Mouse (Mus musculus) embryonic facial prominence, embryonic 14.5 days (tissue): ENCODE results near the gene 4930590J08Rik. TPM values are rescaled to one million over a fixed set of nuclear protein-coding genes. Genes with fewer than 3 reads are reported as not detected.
"Not testable (repeated sequence)": the region's sequence is repeated elsewhere in the genome, so short reads cannot be mapped to it uniquely, and the experiment has no call there.

Experiments
- ATAC-seq: fragments of 200-750 bp; cut with Nextera tagmentation; 2 replicates; pipeline ENCODE4 v1.8.0; 2017; ENCODE audit warnings: low read depth, moderate number of reproducible peaks, moderate TSS enrichment
- DNase-seq: peaks from one replicate; pipeline ENCODE4 v3.0.0-alpha.2; 2015; ENCODE audit warnings: low spot score
- H3K27ac ChIP-seq: fragments of 300-500 bp; sonication (generic); replicated peaks from 2 replicates; pipeline ENCODE4 v1.5.1; 2014; ENCODE audit warnings: low read depth, mild to moderate bottlenecking, low read length, moderate library complexity
- H3K27me3 ChIP-seq: fragments of 300-500 bp; sonication (generic); replicated peaks from 2 replicates; pipeline ENCODE4 v1.6.1; 2014; ENCODE audit warnings: low read length; ENCODE audit not compliant: control insufficient read depth, insufficient read depth
- H3K36me3 ChIP-seq: fragments of 300-500 bp; sonication (generic); 2 replicates; pipeline ENCODE4 v1.6.1; 2014; ENCODE audit warnings: low read length, mixed read lengths; ENCODE audit not compliant: control insufficient read depth, insufficient read depth
- H3K4me1 ChIP-seq: fragments of 300-500 bp; sonication (generic); 2 replicates; pipeline ENCODE4 v1.6.1; 2014; ENCODE audit warnings: antibody characterized with exemption, low read length; ENCODE audit not compliant: control insufficient read depth, insufficient read depth
- H3K4me2 ChIP-seq: fragments of 300-500 bp; sonication (generic); 2 replicates; pipeline ENCODE4 v1.6.1; 2014; ENCODE audit warnings: low read depth, mild to moderate bottlenecking, low read length, moderate library complexity, mixed read lengths
- H3K4me3 ChIP-seq: fragments of 300-500 bp; sonication (generic); 2 replicates; pipeline ENCODE4 v1.5.1; 2014; ENCODE audit warnings: low read depth, mild to moderate bottlenecking, low read length
- H3K9ac ChIP-seq: fragments of 300-500 bp; sonication (generic); 2 replicates; pipeline ENCODE4 v1.6.1; 2014; ENCODE audit warnings: low read depth, mild to moderate bottlenecking, low read length, moderate library complexity, mixed read lengths
- H3K9me3 ChIP-seq: fragments of 300-500 bp; sonication (generic); 2 replicates; pipeline ENCODE4 v1.6.1; 2016; ENCODE audit warnings: low read length; ENCODE audit not compliant: control insufficient read depth
- WGBS: fragments of 180-500 bp; shearing (Covaris S2); extraction: QIAGEN DNeasy Blood & Tissue Kit; methylation state at CpG from one replicate; pipeline ENCODE4 v1.1.7; 2014; 5-methylcytosine and 5-hydroxymethylcytosine counted together
- polyA plus RNA-seq: library from polyadenylated mRNA; unstranded; fragments of >200 nt; fragmentation: Nextera tagmentation; extraction: Ambion mirVana; gene quantifications from 2 replicates; pipeline ENCODE4 v1.2.1, GENCODE M21; 2014

Gene 4930590J08Rik
- polyA plus RNA-seq, 1 experiment from 2014 or later = 0.32 TPM

DNA sequence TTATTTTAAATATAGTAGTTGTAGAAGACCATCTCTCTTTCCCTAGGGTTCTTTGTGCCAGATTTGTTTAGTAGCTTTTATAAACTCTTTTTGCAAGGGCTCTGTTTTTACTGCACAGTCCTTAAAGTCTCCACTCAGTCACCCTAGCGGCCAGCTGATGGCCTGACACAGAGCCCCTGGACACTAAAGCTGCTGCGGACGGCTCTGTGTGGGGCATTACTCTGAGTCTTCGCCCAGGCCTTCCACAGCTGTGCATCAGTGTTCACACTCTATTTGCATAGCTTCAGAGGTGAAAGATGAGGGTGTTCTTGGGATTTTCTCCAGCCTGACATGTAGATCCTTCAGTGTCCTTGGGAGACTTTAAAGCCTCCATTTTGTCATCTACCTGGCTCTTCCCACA lies 35.9 kb downstream of the 4930590J08Rik start:
- DNase-seq (no peak), ATAC-seq (no peak)
- H3K27ac ChIP-seq = no peak overlapping the region
- no peaks in the 10 kb centered on the region for H3K4me1 ChIP-seq
- 60% methylated on average over 4 of the region's 4 CpGs for WGBS
- no peaks in the 10 kb centered on the region for H3K9me3 ChIP-seq
- H3K4me3 ChIP-seq = no peak overlapping the region
- H3K27me3 ChIP-seq = no peaks in the 10 kb centered on the region
- H3K36me3 ChIP-seq = no peaks in the 10 kb centered on the region
- H3K4me2 ChIP-seq = no peak overlapping the region
- no peak overlapping the region for H3K9ac ChIP-seq

DNA sequence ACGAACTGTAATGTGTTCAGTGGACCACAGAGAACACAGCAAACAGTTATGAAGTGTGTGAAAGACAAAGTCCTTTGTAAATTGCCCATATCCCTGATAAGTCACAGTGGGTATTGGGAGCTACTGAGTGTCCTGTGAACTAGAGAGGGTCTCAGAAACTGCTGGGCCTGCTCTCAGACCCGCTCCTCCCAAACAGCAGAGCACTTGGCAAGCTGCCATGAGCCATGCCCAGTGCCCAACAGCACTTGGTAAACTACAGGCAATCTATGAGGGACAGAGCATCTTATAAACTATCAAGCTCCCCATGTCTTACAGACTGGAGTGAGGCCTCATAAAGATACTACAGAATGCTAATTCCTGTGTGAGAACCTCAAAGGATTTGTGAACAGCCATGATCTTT lies 45.8 kb downstream of the 4930590J08Rik start:
- no peaks in the 10 kb centered on the region for H3K36me3 ChIP-seq
- no peak overlapping the region for H3K4me2 ChIP-seq
- H3K27ac ChIP-seq = no peak overlapping the region
- H3K27me3 ChIP-seq = no peaks in the 10 kb centered on the region
- H3K4me3 ChIP-seq = no peak overlapping the region
- no peak overlapping the region for H3K9ac ChIP-seq
- WGBS = 74% methylated on average over 2 of the region's 2 CpGs
- H3K4me1 ChIP-seq = no peaks in the 10 kb centered on the region
- H3K9me3 ChIP-seq = no peaks in the 10 kb centered on the region
- no peak for ATAC-seq
- no peak for DNase-seq

- H3K27ac ChIP-seq, DNase-seq, H3K4me3 ChIP-seq, ATAC-seq, H3K9ac ChIP-seq, H3K4me1 ChIP-seq, H3K9me3 ChIP-seq, H3K36me3 ChIP-seq, H3K27me3 ChIP-seq, H3K4me2 ChIP-seq: not testable (repeated sequence)
- 24% methylated on average over 1 of the region's 8 CpGs for WGBS
Observed at GRCm38 (mm10) chr6:91958015-91958414, 55.4 kb downstream of the 4930590J08Rik start.

GRCm38 (mm10) chr6:91960028-91960811 lies 57.6 kb downstream of the 4930590J08Rik start:
- ATAC-seq = no peak
- DNase-seq = peak; percentile 12
- Histone ChIP-seq H3K27ac (0 out of 2 replicates have a peak overlapping the region, but pooled peaks have one; percentile 29), H3K9me3 (no peaks in the 10 kb centered on the region), H3K4me2 (peak overlapping the region; percentile 23), H3K9ac (no peak overlapping the region), H3K27me3 (no peaks in the 10 kb centered on the region), H3K4me1 (no peaks in the 10 kb centered on the region), H3K36me3 (no peaks in the 10 kb centered on the region), H3K4me3 (no peak overlapping the region)
- WGBS = 23% methylated on average over 8 of the region's 8 CpGs

DNA sequence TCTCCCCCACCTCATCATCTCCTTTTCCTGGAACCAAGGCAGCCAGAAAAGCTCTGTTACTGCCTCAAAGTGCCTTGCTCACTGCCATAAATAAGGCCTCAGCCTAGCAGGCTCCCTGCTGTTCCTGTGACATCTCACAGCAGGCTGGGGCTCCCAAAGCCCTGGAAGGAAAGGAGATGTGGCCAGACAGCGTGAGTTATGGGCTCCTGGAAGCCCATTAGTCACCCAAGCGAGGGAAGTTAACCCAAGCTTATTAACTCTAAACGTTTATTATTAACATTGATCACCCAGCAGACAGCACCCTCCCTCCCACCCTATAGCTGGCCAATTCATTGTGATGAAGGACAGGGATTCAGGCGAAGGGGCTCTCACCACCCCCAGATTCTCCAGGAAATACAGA lies 60.8 kb downstream of the 4930590J08Rik start:
- Histone ChIP-seq H3K4me1 (no peaks in the 10 kb centered on the region), H3K4me3 (no peak overlapping the region), H3K9ac (no peak overlapping the region), H3K27ac (no peak overlapping the region), H3K9me3 (no peaks in the 10 kb centered on the region), H3K4me2 (no peak overlapping the region), H3K27me3 (no peaks in the 10 kb centered on the region), H3K36me3 (no peaks in the 10 kb centered on the region)
- ATAC-seq (no peak), DNase-seq (no peak)
- 47% methylated on average over 4 of the region's 4 CpGs for WGBS

- Histone ChIP-seq H3K27me3 (no peaks in the 10 kb centered on the region), H3K9me3 (no peaks in the 10 kb centered on the region), H3K9ac (no peak overlapping the region), H3K4me1 (no peaks in the 10 kb centered on the region), H3K4me3 (no peak overlapping the region), H3K36me3 (no peaks in the 10 kb centered on the region), H3K4me2 (no peak overlapping the region), H3K27ac (no peak overlapping the region)
- ATAC-seq = no peak
- WGBS = 82% methylated on average over 8 of the region's 8 CpGs
- no peak for DNase-seq
Observed at GRCm38 (mm10) chr6:91965060-91965459, 62.5 kb downstream of the 4930590J08Rik start.

GRCm38 (mm10) chr6:91966006-91966405 lies 63.4 kb downstream of the 4930590J08Rik start:
- Histone ChIP-seq H3K4me1 (no peaks in the 10 kb centered on the region), H3K9ac (no peak overlapping the region)
- no peak for ATAC-seq

DNA sequence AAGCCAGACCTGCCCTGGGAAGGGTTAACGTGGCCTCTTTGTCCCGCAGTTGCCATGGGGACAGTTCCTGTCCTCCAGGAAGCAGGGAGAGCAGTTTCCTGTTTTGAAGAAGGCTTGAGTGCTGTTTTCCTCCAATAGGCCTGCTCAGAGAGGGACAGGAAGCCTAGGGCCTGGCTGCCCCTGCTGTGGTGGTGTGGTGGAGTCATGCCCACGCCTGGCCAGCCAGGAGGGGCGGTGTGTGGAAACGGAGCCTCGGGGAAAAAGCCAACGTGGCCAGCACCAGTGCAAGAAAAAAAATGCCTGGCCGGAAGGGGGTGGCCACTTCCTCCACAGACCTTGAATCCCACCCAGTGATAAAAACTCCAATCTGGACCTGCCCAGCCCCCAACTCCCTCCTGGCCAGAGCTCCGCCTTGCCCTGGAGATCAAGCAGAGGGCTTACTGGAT lies 69.6 kb downstream of the 4930590J08Rik start:
- Histone ChIP-seq H3K4me2 (no peak overlapping the region), H3K9ac (no peak overlapping the region), H3K4me3 (no peak overlapping the region), H3K27ac (no peak overlapping the region), H3K4me1 (no peaks in the 10 kb centered on the region), H3K36me3 (no peaks in the 10 kb centered on the region), H3K27me3 (no peaks in the 10 kb centered on the region), H3K9me3 (no peaks in the 10 kb centered on the region)
- WGBS = 46% methylated on average over 7 of the region's 9 CpGs
- peak; percentile 33; the same call in 1 of the 2 replicates for ATAC-seq
- peak; percentile 60 for DNase-seq

More at GRCm38 (mm10) chr6:91966006-91966405, 63.4 kb downstream of the 4930590J08Rik start:
- Histone ChIP-seq H3K9me3 (no peaks in the 10 kb centered on the region), H3K4me3 (no peak overlapping the region), H3K36me3 (no peaks in the 10 kb centered on the region), H3K4me2 (no peak overlapping the region), H3K27me3 (no peaks in the 10 kb centered on the region), H3K27ac (no peak overlapping the region)
- no peak for DNase-seq
- 43% methylated on average over 6 of the region's 6 CpGs for WGBS

DNA sequence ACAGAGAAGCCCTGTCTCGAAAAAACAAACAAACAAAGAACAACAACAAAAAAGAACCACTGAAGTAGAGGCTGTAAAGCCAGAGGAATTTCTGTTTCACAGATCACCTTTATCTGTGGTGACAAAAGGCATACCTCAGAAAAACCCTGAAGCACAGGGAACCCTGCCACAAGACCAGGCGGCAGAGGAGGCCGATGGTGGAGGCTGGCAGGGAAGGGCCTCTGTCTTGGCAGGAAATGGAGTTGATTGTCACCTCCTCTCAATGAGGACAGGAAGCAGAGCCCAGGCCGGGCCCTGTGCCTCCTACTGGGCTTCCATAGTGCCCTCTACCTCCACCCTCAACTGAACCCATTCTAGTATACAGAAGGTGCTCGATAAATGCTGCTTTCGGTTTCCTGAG lies 71.4 kb downstream of the 4930590J08Rik start:
- H3K9me3 ChIP-seq = no peaks in the 10 kb centered on the region
- no peak overlapping the region for H3K9ac ChIP-seq
- no peak for DNase-seq
- WGBS = 85% methylated on average over 6 of the region's 6 CpGs
- no peak overlapping the region for H3K4me2 ChIP-seq
- H3K36me3 ChIP-seq = no peaks in the 10 kb centered on the region
- no peak overlapping the region for H3K27ac ChIP-seq
- H3K27me3 ChIP-seq = 0 out of 2 replicates have a peak, but pooled peaks cover 2% of the 10 kb centered on the region
- no peak for ATAC-seq
- H3K4me3 ChIP-seq = no peak overlapping the region
- H3K4me1 ChIP-seq = peaks cover 6% of the 10 kb centered on the region; the same call in 1 of the 2 replicates
